Mouse (Mus musculus) limb, embryonic 14.5 days (tissue): Measurements from ENCODE around the gene Ube2ql1. TPM values are rescaled to one million over a fixed set of nuclear protein-coding genes. Genes with fewer than 3 reads are reported as not detected.

Experiments used
- ATAC-seq: fragments of 200-750 bp; cut with Nextera tagmentation; 2 replicates; pipeline ENCODE4 v1.8.0; 2017; ENCODE audit warnings: low read depth, moderate number of reproducible peaks, moderate TSS enrichment; ENCODE audit not compliant: low FRiP score
- DNase-seq: peaks from one replicate; pipeline ENCODE4 v3.0.0-alpha.2; 2015; ENCODE audit warnings: low spot score
- H3K27ac ChIP-seq: fragments of 300-500 bp; sonication (generic); replicated peaks from 2 replicates; pipeline ENCODE4 v1.5.1; 2014; ENCODE audit warnings: low read depth, mild to moderate bottlenecking, low read length, moderate library complexity, mixed read lengths
- H3K27me3 ChIP-seq: fragments of 300-500 bp; sonication (generic); 2 replicates; pipeline ENCODE4 v1.6.1; 2014; ENCODE audit warnings: low read length, mixed read lengths; ENCODE audit not compliant: control insufficient read depth, insufficient read depth
- H3K36me3 ChIP-seq: fragments of 300-500 bp; sonication (generic); 2 replicates; pipeline ENCODE4 v1.6.1; 2014; ENCODE audit warnings: mild to moderate bottlenecking, low read length, moderate library complexity, mixed read lengths; ENCODE audit not compliant: control insufficient read depth, insufficient read depth
- H3K4me1 ChIP-seq: fragments of 300-500 bp; sonication (generic); 2 replicates; pipeline ENCODE4 v1.6.1; 2014; ENCODE audit warnings: antibody characterized with exemption, low read length, mixed read lengths; ENCODE audit not compliant: control insufficient read depth, insufficient read depth
- H3K4me2 ChIP-seq: fragments of 300-500 bp; sonication (generic); replicated peaks from 2 replicates; pipeline ENCODE4 v1.6.1; 2014; ENCODE audit warnings: low read depth, mild to moderate bottlenecking, low read length, moderate library complexity; ENCODE audit not compliant: severe bottlenecking
- H3K4me3 ChIP-seq: fragments of 300-500 bp; sonication (generic); replicated peaks from 2 replicates; pipeline ENCODE4 v1.5.1; 2014; ENCODE audit warnings: low read length
- H3K9ac ChIP-seq: fragments of 300-500 bp; sonication (generic); 2 replicates; pipeline ENCODE4 v1.6.1; 2014; ENCODE audit warnings: mild to moderate bottlenecking, low read depth, low read length, moderate library complexity; ENCODE audit not compliant: severe bottlenecking
- H3K9me3 ChIP-seq: fragments of 300-500 bp; sonication (generic); 2 replicates; pipeline ENCODE4 v1.6.1; 2016; ENCODE audit warnings: low read length; ENCODE audit not compliant: control insufficient read depth
- POLR2A ChIP-seq: fragments of 200-500 bp; IDR thresholded peaks from 2 replicates; pipeline ENCODE4 v1.8.0; 2012; ENCODE audit warnings: inconsistent platforms, mild to moderate bottlenecking, moderate library complexity, borderline replicate concordance; ENCODE audit not compliant: insufficient read depth, insufficient read length; ENCODE audit errors: extremely low read depth
- WGBS: fragments of 180-500 bp; shearing (Covaris S2); extraction: QIAGEN DNeasy Blood & Tissue Kit; methylation state at CpG from one replicate; pipeline ENCODE4 v1.1.7; 2014; 5-methylcytosine and 5-hydroxymethylcytosine counted together
- polyA plus RNA-seq, 2 experiments: library from polyadenylated mRNA; depleted of rRNA in 1 of 2; stranded (reverse) in 1 of 2; unstranded in 1 of 2; fragments of >200 nt; fragmentation: Nextera tagmentation in 1 of 2; extraction: Ambion mirVana in 1 of 2; gene quantifications; 2 replicates each; pipeline versions ENCODE4 v1.2.1 to v1.2.3; 2012 to 2014

The Ube2ql1 gene
- polyA plus RNA-seq, 2 experiments: 4.0 to 13.9 TPM

- no peak overlapping the region for H3K9ac ChIP-seq
- no peaks in the 10 kb centered on the region for H3K4me1 ChIP-seq
- 78% methylated on average over 4 of the region's 4 CpGs for WGBS
- ATAC-seq (no peak), DNase-seq (no peak)
- TF ChIP-seq POLR2A: no peak
- H3K4me3 ChIP-seq: no peak overlapping the region
- H3K27ac ChIP-seq: no peak overlapping the region
- H3K36me3 ChIP-seq: no peaks in the 10 kb centered on the region
- H3K9me3 ChIP-seq: no peaks in the 10 kb centered on the region
- H3K27me3 ChIP-seq: no peaks in the 10 kb centered on the region
- H3K4me2 ChIP-seq: no peak overlapping the region
Measured at GRCm38 (mm10) chr13:69748756-69749155, 9.1 kb upstream of the Ube2ql1 start.

DNA sequence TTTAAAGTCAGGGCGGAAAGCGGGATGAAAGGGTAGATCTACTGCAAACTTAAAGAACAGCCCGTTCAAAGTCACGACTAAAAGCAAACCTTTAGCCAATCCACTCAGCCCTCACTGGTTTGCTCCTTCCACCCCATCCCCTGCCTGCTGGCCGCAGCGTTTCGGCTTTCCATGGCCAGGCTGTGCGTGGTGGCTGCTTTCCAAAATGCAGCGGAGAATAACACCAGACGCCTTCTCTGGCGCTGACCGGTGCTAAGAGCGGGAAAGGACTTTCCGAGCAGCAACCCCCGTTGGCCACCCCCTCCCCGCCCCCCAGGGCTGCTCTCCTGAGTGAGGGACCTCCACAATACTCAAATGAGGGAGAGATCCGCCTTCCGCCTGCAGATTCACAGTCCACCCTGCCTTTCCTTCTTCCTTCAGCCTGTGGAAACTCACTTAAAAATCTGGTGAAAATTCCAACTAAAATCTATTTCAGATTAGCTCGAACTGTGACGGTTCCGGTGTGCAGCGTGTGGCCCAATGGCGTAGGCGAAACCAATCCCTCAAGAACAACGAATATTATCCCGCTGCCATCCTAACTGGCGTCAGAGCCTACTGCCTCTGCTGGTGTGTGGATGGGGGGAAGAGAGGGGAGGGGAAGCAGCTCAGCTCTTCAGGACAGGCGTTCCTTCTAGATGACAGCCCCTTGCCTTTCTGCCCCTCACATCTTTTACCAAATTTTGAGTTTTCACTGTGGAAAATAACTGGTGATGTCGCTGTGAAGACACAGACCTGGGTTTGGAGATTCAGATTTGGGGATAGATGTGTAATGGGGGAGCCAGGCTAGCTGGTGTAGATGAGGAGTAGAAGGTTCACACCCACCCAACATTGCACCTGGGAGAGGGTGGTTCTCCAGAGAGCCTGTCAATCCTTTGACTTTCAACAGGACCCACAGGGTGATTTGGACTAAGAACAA, 919 bp upstream of the Ube2ql1 start:
- H3K9ac ChIP-seq: peak overlapping the region; percentile 46
- ATAC-seq: peak; percentile 69
- WGBS: 1% methylated on average over 29 of the region's 29 CpGs
- H3K27me3 ChIP-seq: peaks cover 24% of the 10 kb centered on the region
- DNase-seq: peak; percentile 64
- H3K9me3 ChIP-seq: no peaks in the 10 kb centered on the region
- H3K4me1 ChIP-seq: 0 out of 2 replicates have a peak, but pooled peaks cover 2% of the 10 kb centered on the region
- no peaks in the 10 kb centered on the region for H3K36me3 ChIP-seq
- peak overlapping the region; percentile 74 for H3K4me3 ChIP-seq
- peak overlapping the region; percentile 97 for H3K4me2 ChIP-seq
- H3K27ac ChIP-seq: peak overlapping the region; percentile 40; the same call in 1 of the 2 replicates
- no peak for TF ChIP-seq POLR2A

DNA sequence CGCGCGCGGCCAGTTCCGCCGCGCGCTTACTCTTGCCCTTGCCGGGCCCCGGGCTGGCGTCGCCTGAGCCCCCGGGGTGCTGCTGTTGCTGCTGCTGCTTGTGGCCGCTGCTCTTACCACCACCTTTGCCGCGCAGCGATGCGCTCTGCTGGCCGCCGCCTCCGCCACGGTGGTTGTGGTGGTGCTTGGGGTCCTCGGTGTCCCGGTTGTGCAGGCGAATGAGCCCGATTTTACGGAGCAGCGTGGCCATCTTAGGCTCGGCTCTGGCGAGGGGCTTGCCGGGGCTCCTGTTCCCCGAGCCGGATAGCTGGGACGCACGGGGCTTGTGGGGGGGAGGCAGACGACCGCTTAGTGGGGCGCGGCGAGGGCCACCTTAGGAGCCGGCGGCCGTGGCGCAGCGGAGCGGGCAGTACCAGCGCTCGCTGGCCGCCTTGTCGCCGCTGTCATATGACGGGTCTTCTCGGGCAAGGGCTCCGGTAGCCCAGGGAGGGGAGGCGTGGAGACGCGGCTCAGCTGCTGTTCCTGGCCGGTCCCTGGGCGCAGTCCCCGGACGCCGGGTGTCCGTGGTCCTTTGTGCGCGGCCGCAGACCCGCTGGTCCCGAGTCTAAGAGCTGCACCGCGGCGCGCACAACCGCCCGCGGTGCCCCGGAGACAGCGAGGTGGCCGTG, 464 bp downstream of the Ube2ql1 start:
- peak overlapping the region; percentile 97 for H3K4me2 ChIP-seq
- H3K27me3 ChIP-seq: peaks cover 24% of the 10 kb centered on the region
- ATAC-seq: peak; percentile 45
- TF ChIP-seq POLR2A: no peak
- peak overlapping the region; percentile 74 for H3K4me3 ChIP-seq
- 3% methylated on average over 54 of the region's 78 CpGs for WGBS
- H3K36me3 ChIP-seq: no peaks in the 10 kb centered on the region
- H3K27ac ChIP-seq: peak overlapping the region; percentile 43; the same call in 1 of the 2 replicates
- DNase-seq: no peak
- H3K4me1 ChIP-seq: 0 out of 2 replicates have a peak, but pooled peaks cover 2% of the 10 kb centered on the region
- H3K9me3 ChIP-seq: no peaks in the 10 kb centered on the region
- peak overlapping the region; percentile 75 for H3K9ac ChIP-seq

GRCm38 (mm10) chr13:69738461-69738971, 1.2 kb downstream of the Ube2ql1 start:
- DNase-seq: no peak
- Histone ChIP-seq H3K27me3 (peaks cover 24% of the 10 kb centered on the region), H3K4me2 (peak overlapping the region; percentile 97), H3K9ac (peak overlapping the region; percentile 75), H3K4me1 (0 out of 2 replicates have a peak, but pooled peaks cover 2% of the 10 kb centered on the region), H3K36me3 (no peaks in the 10 kb centered on the region), H3K4me3 (peak overlapping the region; percentile 74), H3K27ac (no peak overlapping the region), H3K9me3 (no peaks in the 10 kb centered on the region)
- ATAC-seq: no peak
- no peak for TF ChIP-seq POLR2A
- under 1% methylated on average over 33 of the region's 40 CpGs for WGBS
